Mouse (Mus musculus) heart, adult 18-20 months (tissue): ENCODE data around the gene Zranb3. TPM values are rescaled to one million over a fixed set of nuclear protein-coding genes. Genes with fewer than 3 reads are reported as not detected.
"Not testable (repeated sequence)": the region's sequence is repeated elsewhere in the genome, so short reads cannot be mapped to it uniquely, and the experiment has no call there.

ENCODE experiments used
- DNase-seq, 2 experiments: peaks; one replicate each; pipeline ENCODE4 v3.0.0; 2021 to 2022; ENCODE audit warnings: mixed read lengths in 1 of 2
- long read RNA-seq, 2 experiments: library from polyadenylated mRNA; stranded (forward); transcript quantifications; one replicate each; pipeline ENCODE4 v2.0.0; 2021
- total RNA-seq, 2 experiments: library from RNA; stranded (reverse); gene quantifications; 2 replicates each; pipeline ENCODE4 v1.2.3; 2021

The Zranb3 gene
- total RNA-seq: 1 to 10 TPM; 5.0 to 5.3 TPM
- long read RNA-seq, experiment 1: 0 reads
- long read RNA-seq, experiment 2: 0 reads

- peak; percentile 98 to 100 for DNase-seq
These were observed at the start of gene Zranb3, which contains the start of gene R3hdm1 for GRCm38 (mm10) chr1:128102641-128103461. Zranb3 (minus strand) TSS chr1:128103047. R3hdm1 (plus strand) TSS chr1:128103301.

DNA sequence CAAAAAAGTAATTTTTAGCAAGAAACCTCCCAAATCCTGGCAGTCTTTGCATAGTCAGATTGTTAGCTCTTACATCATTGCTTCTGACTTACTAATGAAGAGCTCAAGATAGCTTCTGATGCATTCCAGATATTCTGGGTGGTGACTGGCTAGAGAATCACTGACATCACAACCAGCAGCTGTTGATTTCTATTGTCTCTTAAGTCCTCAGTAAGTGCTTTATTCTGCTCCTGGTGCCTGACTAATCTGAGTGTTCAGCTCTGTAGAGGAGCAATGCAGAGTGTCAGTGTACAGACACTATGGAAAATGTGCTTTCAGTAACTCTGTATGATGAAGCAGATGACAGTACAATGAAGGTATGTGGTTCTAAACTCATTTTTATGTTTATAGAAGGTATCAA, 38.9 kb upstream of the Zranb3 start:
- DNase-seq: no peak

- DNase-seq: no peak
These were observed 38.2 kb upstream of the Zranb3 start for GRCm38 (mm10) chr1:128141039-128141438.

- not testable (repeated sequence) for DNase-seq
These were observed 33.4 kb upstream of the Zranb3 start for GRCm38 (mm10) chr1:128136222-128136621.

GRCm38 (mm10) chr1:128120913-128121627, 18.2 kb upstream of the Zranb3 start:
- no peak for DNase-seq

GRCm38 (mm10) chr1:128103520-128104088, 757 bp upstream of the Zranb3 start:
- DNase-seq: no peak

DNA sequence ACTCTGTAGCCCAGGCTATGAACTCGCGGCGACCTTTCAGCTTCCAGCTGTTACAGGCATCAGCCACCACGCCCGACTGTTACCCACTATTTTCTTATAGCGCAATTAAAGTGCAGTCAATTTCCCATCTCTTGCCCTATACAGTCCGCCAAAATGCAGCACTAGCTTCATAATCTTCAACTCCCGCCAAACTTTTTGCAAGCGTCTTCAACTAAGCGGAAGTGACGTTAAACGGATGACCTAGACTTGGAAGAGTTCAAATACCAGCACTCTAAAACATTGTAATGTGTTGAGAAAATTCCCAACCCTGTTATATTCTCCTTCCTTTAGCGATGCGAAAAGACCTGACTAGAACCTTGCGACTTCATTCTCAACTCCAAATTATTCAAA, 601 bp downstream of the Zranb3 start:
- DNase-seq: peak in 1 of 2 experiments; percentile 84

GRCm38 (mm10) chr1:128098309-128098708, 4.5 kb downstream of the Zranb3 start:
- DNase-seq: no peak

DNA sequence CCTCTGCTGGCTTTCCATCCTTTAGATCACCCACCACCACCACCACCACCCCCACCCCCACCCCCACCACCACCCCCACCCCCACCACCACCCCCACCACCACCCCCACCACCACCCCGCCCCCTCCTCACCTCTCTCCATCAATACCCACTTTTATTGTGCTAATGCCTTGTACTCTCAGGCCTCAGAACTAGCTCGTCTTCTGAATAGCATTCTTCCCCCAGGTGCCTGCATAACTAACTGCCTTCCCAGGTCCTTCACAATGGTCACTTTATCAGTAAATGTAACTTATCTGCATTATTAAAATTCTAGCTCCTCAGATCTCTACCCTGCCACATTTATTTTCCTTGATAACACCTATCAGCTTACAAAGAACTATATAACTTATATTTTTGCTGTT, 8.2 kb downstream of the Zranb3 start:
- no peak for DNase-seq

DNA sequence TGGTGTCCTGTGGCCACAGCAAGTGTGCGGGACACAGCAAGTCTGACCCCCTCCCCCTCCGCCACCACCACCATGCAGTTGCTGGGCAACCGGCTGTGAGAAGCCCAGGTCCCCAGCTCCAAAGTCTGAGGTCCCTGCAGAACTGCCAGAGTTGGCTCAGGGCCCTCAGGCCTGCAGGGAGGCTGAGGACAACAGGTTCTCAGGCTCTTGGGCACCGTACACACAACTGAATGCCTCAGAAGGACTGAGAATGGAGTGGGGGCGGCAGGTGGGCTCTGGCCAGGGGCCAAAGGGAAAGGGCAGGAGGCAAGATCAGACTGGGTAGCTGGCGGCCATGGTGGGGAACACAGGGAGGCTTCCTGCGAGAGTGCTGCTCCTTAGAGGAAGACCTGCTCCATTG, 20.0 kb downstream of the Zranb3 start:
- peak in 1 of 2 experiments; percentile 22 for DNase-seq

DNA sequence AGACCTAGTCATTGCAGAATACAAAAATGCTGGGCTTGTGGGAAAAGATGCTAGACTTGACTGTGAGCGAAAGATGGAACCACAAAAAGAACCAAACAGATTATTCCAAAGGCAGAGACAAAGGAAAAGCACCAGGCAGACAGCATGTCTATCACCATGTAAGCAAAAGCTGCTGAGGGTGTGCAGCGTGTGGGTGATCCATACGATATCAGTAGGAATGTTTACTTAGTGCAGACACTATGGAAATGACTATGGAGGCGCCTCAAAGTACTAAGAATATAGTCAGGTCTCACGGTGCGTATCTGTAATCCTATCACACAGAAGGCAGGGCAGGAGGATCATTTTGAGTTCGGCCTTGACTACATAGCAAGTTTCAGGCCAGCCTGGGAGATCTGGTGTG, 21.0 kb downstream of the Zranb3 start:
- no peak for DNase-seq

- peak; percentile 71 to 78 for DNase-seq
These were observed 21.7 kb downstream of the Zranb3 start for GRCm38 (mm10) chr1:128080936-128081696.

DNA sequence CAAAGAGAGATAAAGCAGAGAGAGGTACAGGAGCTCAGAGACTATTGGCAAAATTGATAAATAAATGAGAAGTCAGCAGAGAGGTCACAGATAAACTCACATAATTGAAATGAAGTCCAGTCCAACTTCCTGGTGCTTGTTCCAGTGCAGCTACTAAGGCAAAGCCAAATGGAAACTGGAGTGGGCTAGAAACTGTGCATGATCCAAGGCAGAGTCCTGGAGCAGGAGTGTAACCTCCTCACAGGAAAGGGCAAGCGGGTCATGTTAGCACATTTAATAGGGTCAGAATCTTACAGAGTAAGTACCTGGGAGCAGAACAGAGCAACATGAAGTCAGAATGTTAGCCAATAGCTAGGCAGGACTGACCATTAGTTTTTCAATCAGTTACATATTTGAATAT, 24.2 kb downstream of the Zranb3 start:
- no peak for DNase-seq

GRCm38 (mm10) chr1:128077788-128078187, 25.1 kb downstream of the Zranb3 start:
- no peak for DNase-seq

GRCm38 (mm10) chr1:128076791-128077479, 25.9 kb downstream of the Zranb3 start:
- no peak for DNase-seq

GRCm38 (mm10) chr1:128073051-128073450, 29.8 kb downstream of the Zranb3 start:
- DNase-seq: no peak

DNA sequence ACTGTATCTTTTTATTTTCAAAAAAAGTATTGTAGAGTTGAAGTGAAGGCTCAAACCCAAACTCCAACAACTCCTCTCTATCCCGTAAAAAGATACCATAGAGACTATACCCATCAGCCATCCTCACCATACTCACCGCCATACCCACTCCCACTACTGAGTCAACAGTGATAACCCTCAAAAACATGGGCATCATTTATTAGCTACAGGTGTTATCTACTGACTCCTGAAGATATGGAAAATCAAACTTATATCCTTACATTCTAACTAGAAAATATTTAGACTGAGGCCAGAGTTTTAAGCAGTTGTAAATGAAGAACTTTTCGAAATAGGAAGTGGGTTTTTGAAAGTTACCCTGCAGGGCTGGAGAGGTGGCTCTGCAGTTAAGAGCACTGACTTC, 32.8 kb downstream of the Zranb3 start:
- no peak for DNase-seq

DNA sequence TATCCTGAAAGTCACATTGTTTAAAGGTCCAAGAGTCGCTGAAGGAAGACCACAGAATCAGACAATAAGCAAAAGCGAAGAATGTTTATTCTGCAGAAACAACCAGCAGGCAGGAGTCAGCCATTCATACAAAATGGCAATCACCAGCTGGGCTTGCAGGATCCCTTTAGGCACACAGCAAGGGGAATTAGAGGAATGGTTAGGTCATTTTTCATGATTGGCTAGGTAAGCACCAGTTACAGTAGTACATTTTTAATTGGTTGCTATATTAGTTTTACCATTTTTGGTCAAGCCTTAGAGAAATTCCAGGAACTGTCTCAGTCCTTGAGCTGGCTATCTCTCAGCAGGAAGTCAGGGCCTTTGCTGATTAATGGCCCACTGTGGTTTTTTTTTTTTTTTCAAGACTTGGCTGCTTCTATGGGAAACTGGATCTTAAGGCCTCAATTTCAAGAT, 33.9 kb downstream of the Zranb3 start:
- no peak for DNase-seq

DNA sequence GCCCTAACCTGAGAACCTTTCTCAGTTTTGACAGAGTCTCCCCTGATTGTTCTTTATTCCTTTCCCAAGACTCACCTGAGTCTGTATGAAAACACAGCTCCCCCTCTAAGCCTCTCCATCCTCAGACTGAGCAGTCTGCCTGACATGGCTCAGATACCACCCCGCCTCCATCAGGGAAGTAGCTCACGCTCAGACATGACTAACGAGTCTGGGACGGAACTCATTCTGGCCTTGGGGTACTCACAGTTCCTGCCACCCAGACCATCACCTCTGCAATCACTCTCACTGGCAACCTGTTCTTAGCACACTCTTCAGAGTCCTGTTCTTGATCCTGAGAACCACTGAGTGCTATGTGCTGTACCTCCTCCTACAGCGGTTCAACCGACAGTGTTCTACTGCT, 38.1 kb downstream of the Zranb3 start:
- DNase-seq: no peak

GRCm38 (mm10) chr1:128062167-128062566, 40.7 kb downstream of the Zranb3 start:
- no peak for DNase-seq

DNA sequence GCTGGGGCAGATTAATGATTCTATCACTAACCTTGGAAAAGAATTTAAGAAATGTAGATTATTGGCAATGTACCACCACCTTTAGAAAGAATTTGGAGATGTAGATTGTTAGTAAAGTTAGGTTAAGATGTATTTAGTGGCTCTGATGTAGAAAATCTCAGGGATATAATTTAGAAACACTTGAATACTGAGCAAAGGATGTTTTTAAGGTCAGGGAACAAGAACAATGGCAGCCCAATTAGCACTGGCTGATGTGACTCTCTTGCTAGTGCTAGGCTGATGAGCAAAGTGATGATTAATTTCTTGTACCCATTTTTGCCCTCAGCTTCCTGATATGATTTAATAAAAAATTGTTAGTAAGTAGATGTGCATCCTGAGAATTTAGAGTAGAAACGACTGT, 41.4 kb downstream of the Zranb3 start:
- DNase-seq: no peak
